Mouse (Mus musculus): Measurements from ENCODE around the gene Etnk2.

GRCm38 (mm10) chr1:133420491-133420890 is 57.1 kb downstream of the Etnk2 start:
- TF ChIP-seq CTCF (IDR thresholded peaks at IDR 0.05; ENCODE audit: low read depth) (no peak), EP300 (IDR thresholded peaks at IDR 0.05; ENCODE audit: low read depth) (no peak)
